Mouse (Mus musculus) cerebellum, adult 2 months (tissue): Measurements from ENCODE around the gene Asap2. TPM values are rescaled to one million over a fixed set of nuclear protein-coding genes. Genes with fewer than 3 reads are reported as not detected.
A peak's percentile ranks its signal among the peaks of the same experiment; 100 is the strongest.

Source experiments
- DNase-seq, 2 experiments: peaks; one replicate each; pipeline ENCODE4 v3.0.0; 2021
- H3K27ac ChIP-seq: fragments of 200-500 bp; 2 replicates; pipeline ENCODE4 v1.5.1; 2012; ENCODE audit warnings: low read length, control low read depth, inconsistent platforms; ENCODE audit not compliant: insufficient read depth
- H3K27me3 ChIP-seq: fragments of 200-500 bp; 2 replicates; pipeline ENCODE4 v1.6.1; 2012; ENCODE audit warnings: inconsistent platforms, mild to moderate bottlenecking, low read length, moderate library complexity; ENCODE audit not compliant: control insufficient read depth, insufficient read depth
- H3K4me1 ChIP-seq: fragments of 200-500 bp; 2 replicates; pipeline ENCODE4 v1.6.1; 2011; ENCODE audit warnings: low read length; ENCODE audit not compliant: control insufficient read depth, insufficient read depth
- H3K4me3 ChIP-seq: fragments of 200-500 bp; replicated peaks from 2 replicates; pipeline ENCODE3; 2011; ENCODE audit warnings: mild to moderate bottlenecking, low read depth, low read length, control low read depth; ENCODE audit not compliant: insufficient read depth
- CTCF ChIP-seq: fragments of 200-500 bp; IDR thresholded peaks from 2 replicates; pipeline ENCODE4 v1.5.1; 2011; ENCODE audit warnings: low read depth, mild to moderate bottlenecking, control low read depth, low read length, moderate library complexity, borderline replicate concordance; ENCODE audit not compliant: insufficient read depth
- POLR2A ChIP-seq: fragments of 200-500 bp; IDR thresholded peaks from 2 replicates; pipeline ENCODE4 v1.6.1; 2011; ENCODE audit warnings: low read length, control low read depth, borderline replicate concordance; ENCODE audit not compliant: insufficient read depth
- WGBS: fragments of 180-500 bp; shearing (Covaris S2); methylation state at CpG from one replicate; pipeline ENCODE4 v1.1.7; 2018; 5-methylcytosine and 5-hydroxymethylcytosine counted together
- polyA plus RNA-seq: library from polyadenylated mRNA; depleted of rRNA; stranded (reverse); fragments of >200 nt; gene quantifications from 2 replicates; pipeline ENCODE4 v1.2.3, GENCODE M21; 2012

Gene Asap2
- polyA plus RNA-seq, 1 experiment, result 27.1 TPM

- H3K4me3 ChIP-seq, result no peak overlapping the region
- H3K27me3 ChIP-seq, result no peaks in the 10 kb centered on the region
- no peak for DNase-seq
- 86% methylated on average over 2 of the region's 2 CpGs for WGBS
- H3K27ac ChIP-seq, result no peak overlapping the region
- TF ChIP-seq CTCF (no peak), POLR2A (no peak)
- H3K4me1 ChIP-seq, result peaks cover 9% of the 10 kb centered on the region
These were observed 276.5 kb downstream of the Asap2 start for GRCm38 (mm10) chr12:21266784-21267098.

GRCm38 (mm10) chr12:21268083-21268616, 277.9 kb downstream of the Asap2 start:
- DNase-seq, result peak; percentile 61 to 83
- H3K27ac ChIP-seq, result peak overlapping the region; percentile 17; the same call in 1 of the 2 replicates
- no peaks in the 10 kb centered on the region for H3K27me3 ChIP-seq
- H3K4me1 ChIP-seq, result peaks cover 9% of the 10 kb centered on the region
- 24% methylated on average over 8 of the region's 8 CpGs for WGBS
- no peak for TF ChIP-seq POLR2A
- TF ChIP-seq CTCF, result no peak
- no peak overlapping the region for H3K4me3 ChIP-seq

- WGBS, result 10% methylated on average over 7 of the region's 7 CpGs
These were observed 284.2 kb downstream of the Asap2 start for GRCm38 (mm10) chr12:21274446-21274845.

GRCm38 (mm10) chr12:21277352-21277864, 287.1 kb downstream of the Asap2 start:
- no peaks in the 10 kb centered on the region for H3K27me3 ChIP-seq
- H3K4me1 ChIP-seq, result peaks cover 10% of the 10 kb centered on the region; the same call in 1 of the 2 replicates
- TF ChIP-seq CTCF (no peak), POLR2A (no peak)
- WGBS, result 36% methylated on average over 1 of the region's 1 CpGs
- no peak overlapping the region for H3K27ac ChIP-seq
- DNase-seq, result peak in 1 of 2 experiments; percentile 39
- no peak overlapping the region for H3K4me3 ChIP-seq

More at GRCm38 (mm10) chr12:21274446-21274845, 284.2 kb downstream of the Asap2 start:
- H3K4me3 ChIP-seq, result no peak overlapping the region
- H3K27me3 ChIP-seq, result no peaks in the 10 kb centered on the region
- TF ChIP-seq POLR2A, result no peak
- no peak for TF ChIP-seq CTCF
- peak overlapping the region; percentile 15; the same call in 1 of the 2 replicates for H3K27ac ChIP-seq
- peak; percentile 79 to 87 for DNase-seq
- peaks cover 7% of the 10 kb centered on the region; the same call in 1 of the 2 replicates for H3K4me1 ChIP-seq

GRCm38 (mm10) chr12:21284761-21285441, 294.6 kb downstream of the Asap2 start, which contains the start of gene Cpsf3:
Gene Cpsf3, plus strand, starts transcription at chr12:21285391.
- Histone ChIP-seq H3K4me1 (peaks cover 3% of the 10 kb centered on the region; the same call in 1 of the 2 replicates), H3K27ac (peak within 1 kb of the TSS; percentile 75), H3K4me3 (peak within 1 kb of the TSS; percentile 79), H3K27me3 (no peaks in the 10 kb centered on the region)
- no peak for DNase-seq
- TF ChIP-seq CTCF (no peak), POLR2A (no peak)
- WGBS, result 58% methylated on average over 11 of the region's 11 CpGs

GRCm38 (mm10) chr12:21285508-21286242, 295.4 kb downstream of the Asap2 start:
- Histone ChIP-seq H3K4me1 (peaks cover 3% of the 10 kb centered on the region; the same call in 1 of the 2 replicates), H3K4me3 (peak overlapping the region; percentile 79), H3K27me3 (no peaks in the 10 kb centered on the region), H3K27ac (peak overlapping the region; percentile 75)
- DNase-seq, result no peak
- TF ChIP-seq CTCF, result no peak
- TF ChIP-seq POLR2A, result peak; percentile 42; the same call in 1 of the 2 replicates
- 1% methylated on average over 47 of the region's 47 CpGs for WGBS

GRCm38 (mm10) chr12:21286243-21286622, 296.0 kb downstream of the Asap2 start, which contains the start of gene Itgb1bp1:
Gene Itgb1bp1, minus strand, starts transcription at chr12:21286284.
- Histone ChIP-seq H3K27ac (peak within 1 kb of the TSS; percentile 75), H3K4me1 (no peaks in the 10 kb centered on the region), H3K4me3 (peak within 1 kb of the TSS; percentile 79), H3K27me3 (no peaks in the 10 kb centered on the region)
- peak; percentile 99 for DNase-seq
- TF ChIP-seq POLR2A, result peak; percentile 36; the same call in 1 of the 2 replicates
- no peak for TF ChIP-seq CTCF
- WGBS, result under 1% methylated on average over 28 of the region's 28 CpGs
